Mouse (Mus musculus): ENCODE measurements at regions not wholly inside any gene's neighbourhood (a gene's known extent, or its start where the extent isn't known, plus 50 kb on each side); places are given as distances from the start of the nearest gene placed in this dataset.
"Not testable (repeated sequence)": the region's sequence is repeated elsewhere in the genome, so short reads cannot be mapped to it uniquely, and the experiment has no call there.

DNA sequence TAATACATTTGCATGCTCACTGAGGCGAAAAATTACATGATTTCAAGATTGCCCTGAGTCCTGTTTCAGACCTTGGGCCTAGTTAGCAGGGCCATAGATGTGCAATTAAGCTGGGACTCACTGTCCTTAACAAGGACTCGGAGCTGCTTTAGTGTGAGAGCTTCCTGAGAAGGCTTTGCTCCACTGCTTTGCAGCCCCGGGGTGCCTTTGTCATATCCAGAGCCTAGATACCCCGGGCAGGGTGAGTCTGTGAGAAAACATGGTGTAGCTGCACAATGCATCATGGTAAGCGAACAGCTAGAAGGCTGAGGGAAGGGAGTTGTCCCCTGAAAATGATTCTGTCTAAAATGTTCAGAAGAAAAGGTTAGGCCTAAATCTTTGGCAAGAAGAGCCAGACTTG is 123.1 kb downstream of the Spata19 start:
- Histone ChIP-seq H3ac (ENCODE audit: control insufficient read depth, insufficient read length) (no peak overlapping the region), H3K36me3 (ENCODE audit: control insufficient read depth, insufficient read depth) (no peaks in the 10 kb centered on the region), H3K4me2 (ENCODE audit: low read depth) (no peak overlapping the region), H3K79me2 (ENCODE audit: control insufficient read depth, insufficient read depth) (no peaks in the 10 kb centered on the region), H3K27me3 (ENCODE audit: control insufficient read depth, insufficient read depth, insufficient read length) (no peaks in the 10 kb centered on the region), H3K4me3 (no peak overlapping the region)
- TF ChIP-seq TCF12 (IDR thresholded peaks at IDR 0.05; ENCODE audit: insufficient read depth, poor library complexity, severe bottlenecking) = no peak
- TF ChIP-seq POLR2A (IDR thresholded peaks at IDR 0.05; ENCODE audit: insufficient read length, low read depth) = no peak
- TF ChIP-seq TCF3 (IDR thresholded peaks at IDR 0.05; ENCODE audit: insufficient read length, low read depth) = no peak
- TF ChIP-seq MYOD1 (IDR thresholded peaks at IDR 0.05; ENCODE audit: control insufficient read depth in 1 of 3, insufficient read length in 2 of 3, low read depth in 2 of 3) = no peak
- TF ChIP-seq MYOG (IDR thresholded peaks at IDR 0.05; ENCODE audit: control insufficient read depth in 1 of 3, insufficient read depth in 1 of 3, insufficient read length in 2 of 3, low read depth in 2 of 3) = no peak
- TF ChIP-seq REST (IDR thresholded peaks at IDR 0.05; ENCODE audit: insufficient read depth, insufficient read length) = no peak
- no peak for TF ChIP-seq MAX (IDR thresholded peaks at IDR 0.05; ENCODE audit: low read depth)
- no peak for TF ChIP-seq USF1 (IDR thresholded peaks at IDR 0.05; ENCODE audit: low read depth)
- TF ChIP-seq E2F4 (IDR thresholded peaks at IDR 0.05; ENCODE audit: insufficient read depth) = no peak
- no peak for TF ChIP-seq POLR2AphosphoS2 (IDR thresholded peaks at IDR 0.05; ENCODE audit: insufficient read length, low read depth)
- no peak for TF ChIP-seq SRF (IDR thresholded peaks at IDR 0.05; ENCODE audit: control insufficient read depth, insufficient read length, low read depth)
- TF ChIP-seq CEBPB (IDR thresholded peaks at IDR 0.05; ENCODE audit: insufficient read depth, poor library complexity, severe bottlenecking) = no peak

DNA sequence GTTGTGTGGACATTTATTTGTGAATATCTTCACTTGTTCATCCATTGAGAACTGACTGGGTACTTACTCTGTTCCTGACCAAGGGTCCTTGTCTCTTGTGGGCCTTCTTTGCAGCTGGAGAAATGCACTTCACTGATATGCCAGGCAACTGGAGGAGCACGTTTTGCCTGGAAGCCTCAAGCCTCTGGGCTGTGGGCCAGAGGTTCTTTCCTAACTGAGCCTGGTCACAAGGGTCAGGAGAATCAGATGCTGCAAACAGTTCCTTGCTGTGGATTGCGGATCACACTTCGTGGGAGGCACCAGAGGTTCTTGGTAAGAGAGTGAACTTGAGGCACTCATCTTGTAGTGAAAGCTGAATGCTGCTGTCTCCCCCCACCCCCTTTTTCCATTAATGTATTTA is 124.6 kb downstream of the Spata19 start:
- H3K27me3 ChIP-seq (ENCODE audit: control insufficient read depth, insufficient read depth, insufficient read length) = no peaks in the 10 kb centered on the region
- H3K79me2 ChIP-seq (ENCODE audit: control insufficient read depth, insufficient read depth) = no peaks in the 10 kb centered on the region
- H3ac ChIP-seq (ENCODE audit: control insufficient read depth, insufficient read length) = no peak overlapping the region
- no peak overlapping the region for H3K4me2 ChIP-seq (ENCODE audit: low read depth)
- no peak for TF ChIP-seq REST (IDR thresholded peaks at IDR 0.05; ENCODE audit: insufficient read depth, insufficient read length)
- H3K36me3 ChIP-seq (ENCODE audit: control insufficient read depth, insufficient read depth) = no peaks in the 10 kb centered on the region
- H3K4me3 ChIP-seq = no peak overlapping the region

DNA sequence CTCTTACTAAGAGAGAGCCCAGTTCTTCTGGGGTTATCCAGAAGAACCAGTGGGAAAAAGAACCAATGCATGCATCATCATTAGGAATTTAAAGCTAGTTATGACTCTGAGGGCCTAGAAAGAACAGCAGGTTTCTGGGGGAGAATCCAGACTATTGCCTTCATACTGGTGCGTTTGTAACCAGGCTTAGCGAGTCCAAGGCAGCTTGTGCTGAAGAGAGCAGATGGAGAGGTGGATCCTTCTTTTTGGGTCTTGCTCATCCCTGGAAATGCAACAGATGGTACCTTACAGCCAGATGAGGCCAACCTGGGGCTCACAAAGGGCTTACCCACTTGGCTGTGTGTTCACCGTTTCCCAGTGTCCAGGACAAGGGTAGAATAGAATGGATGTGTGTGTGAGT is 130.1 kb downstream of the Spata19 start:
- H3K4me3 ChIP-seq = no peak overlapping the region
- no peaks in the 10 kb centered on the region for H3K27me3 ChIP-seq (ENCODE audit: control insufficient read depth, insufficient read depth, insufficient read length)
- no peaks in the 10 kb centered on the region for H3K79me2 ChIP-seq (ENCODE audit: control insufficient read depth, insufficient read depth)
- H3K4me2 ChIP-seq (ENCODE audit: low read depth) = no peak overlapping the region
- no peak overlapping the region for H3ac ChIP-seq (ENCODE audit: control insufficient read depth, insufficient read length)
- no peaks in the 10 kb centered on the region for H3K36me3 ChIP-seq (ENCODE audit: control insufficient read depth, insufficient read depth)
- no peak for TF ChIP-seq USF1 (IDR thresholded peaks at IDR 0.05; ENCODE audit: low read depth)
- TF ChIP-seq POLR2A (IDR thresholded peaks at IDR 0.05; ENCODE audit: insufficient read length, low read depth) = no peak

DNA sequence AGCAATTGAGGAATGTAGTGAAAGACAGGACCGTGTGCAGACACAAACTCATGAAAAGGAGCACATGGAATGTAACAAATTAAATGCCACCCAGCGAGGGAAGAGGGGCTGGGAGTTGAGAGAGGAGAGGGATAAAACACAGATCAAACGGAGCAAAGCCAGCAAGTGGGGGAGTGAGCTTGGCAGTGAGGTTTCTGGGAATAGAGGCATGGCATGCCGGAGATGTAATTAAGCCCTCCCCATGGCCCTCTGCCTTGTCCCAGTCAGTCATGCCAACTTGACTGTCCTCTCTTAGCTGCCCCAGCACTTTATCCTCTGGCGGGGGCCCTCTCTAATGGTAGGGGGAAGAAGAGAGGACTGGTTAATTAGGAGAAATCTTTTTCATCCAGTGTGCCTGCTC is 141.9 kb downstream of the Spata19 start:
- Histone ChIP-seq H3ac (ENCODE audit: control insufficient read depth, insufficient read length) (no peak overlapping the region), H3K4me2 (ENCODE audit: low read depth) (no peak overlapping the region), H3K4me3 (no peak overlapping the region), H3K27me3 (ENCODE audit: control insufficient read depth, insufficient read depth, insufficient read length) (no peaks in the 10 kb centered on the region), H3K79me2 (ENCODE audit: control insufficient read depth, insufficient read depth) (no peaks in the 10 kb centered on the region), H3K36me3 (ENCODE audit: control insufficient read depth, insufficient read depth) (no peaks in the 10 kb centered on the region)
- TF ChIP-seq MYOG (IDR thresholded peaks at IDR 0.05; ENCODE audit: control insufficient read depth in 1 of 3, insufficient read depth in 1 of 3, insufficient read length in 2 of 3, low read depth in 2 of 3) (no peak), REST (IDR thresholded peaks at IDR 0.05; ENCODE audit: insufficient read depth, insufficient read length) (no peak), TCF3 (IDR thresholded peaks at IDR 0.05; ENCODE audit: insufficient read length, low read depth) (no peak), E2F4 (IDR thresholded peaks at IDR 0.05; ENCODE audit: insufficient read depth) (no peak), SRF (IDR thresholded peaks at IDR 0.05; ENCODE audit: control insufficient read depth, insufficient read length, low read depth) (no peak), CEBPB (IDR thresholded peaks at IDR 0.05; ENCODE audit: insufficient read depth, poor library complexity, severe bottlenecking) (no peak), POLR2A (IDR thresholded peaks at IDR 0.05; ENCODE audit: insufficient read length, low read depth) (no peak)

DNA sequence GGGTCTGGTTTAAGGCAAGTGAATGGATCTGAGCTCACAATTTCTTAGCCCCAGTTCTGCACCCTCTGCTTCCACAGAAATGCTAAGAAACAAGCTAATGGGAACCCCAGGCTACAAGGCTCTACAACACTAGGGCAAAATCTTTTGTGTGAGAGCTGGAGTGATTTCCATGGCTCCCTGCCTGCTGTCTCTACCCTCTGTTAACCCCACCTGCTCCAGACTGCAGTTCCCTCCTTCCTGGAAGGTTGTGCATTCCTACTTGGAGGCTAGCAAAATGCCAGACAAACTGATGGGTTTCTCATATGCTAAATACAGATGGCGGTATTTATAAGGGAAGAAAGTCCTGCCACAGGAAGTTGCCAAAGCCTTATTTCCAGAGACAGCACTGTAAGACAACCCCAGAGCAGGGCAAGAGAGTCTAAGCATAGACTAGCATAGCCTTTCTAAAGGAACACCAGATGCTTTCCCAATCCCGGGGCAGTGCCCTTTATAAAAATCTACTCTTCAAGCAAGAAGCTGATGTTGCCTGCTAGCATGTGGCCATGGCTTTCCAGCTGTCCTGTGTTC is 145.1 kb downstream of the Spata19 start:
- no peaks in the 10 kb centered on the region for H3K27me3 ChIP-seq (ENCODE audit: control insufficient read depth, insufficient read depth, insufficient read length)
- no peaks in the 10 kb centered on the region for H3K79me2 ChIP-seq (ENCODE audit: control insufficient read depth, insufficient read depth)
- no peak overlapping the region for H3K4me3 ChIP-seq
- no peaks in the 10 kb centered on the region for H3K36me3 ChIP-seq (ENCODE audit: control insufficient read depth, insufficient read depth)
- no peak overlapping the region for H3K4me2 ChIP-seq (ENCODE audit: low read depth)
- no peak overlapping the region for H3ac ChIP-seq (ENCODE audit: control insufficient read depth, insufficient read length)
- TF ChIP-seq POLR2AphosphoS2 (IDR thresholded peaks at IDR 0.05; ENCODE audit: insufficient read length, low read depth) (no peak), SRF (IDR thresholded peaks at IDR 0.05; ENCODE audit: control insufficient read depth, insufficient read length, low read depth) (no peak), E2F4 (IDR thresholded peaks at IDR 0.05; ENCODE audit: insufficient read depth) (no peak), TCF3 (IDR thresholded peaks at IDR 0.05; ENCODE audit: insufficient read length, low read depth) (no peak), MYOG (IDR thresholded peaks at IDR 0.05; ENCODE audit: control insufficient read depth in 1 of 3, insufficient read depth in 1 of 3, insufficient read length in 2 of 3, low read depth in 2 of 3) (no peak), MYOD1 (IDR thresholded peaks at IDR 0.05; ENCODE audit: control insufficient read depth in 1 of 3, insufficient read length in 2 of 3, low read depth in 2 of 3) (no peak), USF1 (IDR thresholded peaks at IDR 0.05; ENCODE audit: low read depth) (no peak), MAX (IDR thresholded peaks at IDR 0.05; ENCODE audit: low read depth) (no peak), CEBPB (IDR thresholded peaks at IDR 0.05; ENCODE audit: insufficient read depth, poor library complexity, severe bottlenecking) (no peak)

DNA sequence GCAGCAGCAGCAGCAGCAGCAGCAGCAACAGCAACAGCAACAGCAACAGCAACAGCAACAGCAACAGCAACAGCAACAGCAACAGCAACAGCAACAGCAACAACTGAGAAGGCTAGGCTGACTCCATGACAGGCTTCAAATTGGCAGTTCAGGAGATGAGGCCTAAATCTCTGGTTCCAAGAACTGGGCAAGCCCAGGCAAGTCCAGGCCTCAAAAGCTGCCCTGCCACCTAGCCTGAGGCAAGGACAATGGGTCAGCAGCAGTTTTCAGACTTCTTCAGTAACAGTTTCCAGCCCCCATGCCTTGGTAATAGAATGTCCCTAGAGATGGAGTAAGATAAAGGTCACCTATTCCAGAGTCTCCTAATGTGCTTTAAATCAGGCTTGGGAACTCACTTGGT is 158.1 kb downstream of the Spata19 start:
- not testable (repeated sequence) for H3K4me2 ChIP-seq (ENCODE audit: low read depth); H3K79me2 ChIP-seq (ENCODE audit: control insufficient read depth, insufficient read depth); H3ac ChIP-seq (ENCODE audit: control insufficient read depth, insufficient read length); H3K36me3 ChIP-seq (ENCODE audit: control insufficient read depth, insufficient read depth); H3K27me3 ChIP-seq (ENCODE audit: control insufficient read depth, insufficient read depth, insufficient read length); H3K4me3 ChIP-seq

Data from myocyte (in vitro differentiated cells).